Mouse (Mus musculus): ENCODE results near the gene Tecpr2. TPM values are rescaled to one million over a fixed set of nuclear protein-coding genes. Genes with fewer than 3 reads are reported as not detected.

Gene Tecpr2
- total RNA-seq, 2 experiments from 2014 or later, result 5.1 to 6.0 TPM

GRCm38 (mm10) chr12:110864008-110864407 lies 25.1 kb upstream of the Tecpr2 start:
- DNase-seq, result no peak

- DNase-seq, result no peak
Observed at GRCm38 (mm10) chr12:110865571-110865970, 23.5 kb upstream of the Tecpr2 start.

- no peak for DNase-seq
Observed at GRCm38 (mm10) chr12:110865989-110866388, 23.1 kb upstream of the Tecpr2 start.

GRCm38 (mm10) chr12:110870107-110870506 lies 19.0 kb upstream of the Tecpr2 start:
- no peak for DNase-seq

GRCm38 (mm10) chr12:110871247-110871646 lies 17.8 kb upstream of the Tecpr2 start:
- no peak for DNase-seq

- DNase-seq, result no peak
Observed at GRCm38 (mm10) chr12:110875351-110875750, 13.7 kb upstream of the Tecpr2 start.

GRCm38 (mm10) chr12:110882291-110882690 lies 6.8 kb upstream of the Tecpr2 start:
- no peak for DNase-seq

- DNase-seq, result no peak
Observed at GRCm38 (mm10) chr12:110885251-110885650, 3.8 kb upstream of the Tecpr2 start.

- DNase-seq, result no peak
Observed at GRCm38 (mm10) chr12:110888106-110888505, 958 bp upstream of the Tecpr2 start.

GRCm38 (mm10) chr12:110888606-110889005 lies 458 bp upstream of the Tecpr2 start:
- no peak for DNase-seq

- no peak for DNase-seq
Observed at GRCm38 (mm10) chr12:110891887-110892286, 2.8 kb downstream of the Tecpr2 start.

- DNase-seq, result no peak
Observed at GRCm38 (mm10) chr12:110902106-110902505, 13.0 kb downstream of the Tecpr2 start.

GRCm38 (mm10) chr12:110903536-110903935 lies 14.5 kb downstream of the Tecpr2 start:
- DNase-seq, result peak in 1 of 2 experiments; percentile 14

- DNase-seq, result no peak
Observed at GRCm38 (mm10) chr12:110907845-110908244, 18.8 kb downstream of the Tecpr2 start.

- DNase-seq, result no peak
Observed at GRCm38 (mm10) chr12:110909962-110910361, 20.9 kb downstream of the Tecpr2 start.

GRCm38 (mm10) chr12:110915761-110916160 lies 26.7 kb downstream of the Tecpr2 start:
- DNase-seq, result no peak

- DNase-seq, result no peak
Observed at GRCm38 (mm10) chr12:110920254-110920653, 31.2 kb downstream of the Tecpr2 start.

GRCm38 (mm10) chr12:110921572-110921971 lies 32.5 kb downstream of the Tecpr2 start:
- no peak for DNase-seq

- DNase-seq, result peak in 1 of 2 experiments; percentile 39
Observed at GRCm38 (mm10) chr12:110932820-110933219, 43.8 kb downstream of the Tecpr2 start.

GRCm38 (mm10) chr12:110935983-110936620 lies 47.0 kb downstream of the Tecpr2 start:
- DNase-seq, result peak; percentile 85

GRCm38 (mm10) chr12:110937496-110937895 lies 48.4 kb downstream of the Tecpr2 start:
- DNase-seq, result no peak

- DNase-seq, result no peak
Observed at GRCm38 (mm10) chr12:110939385-110939784, 50.3 kb downstream of the Tecpr2 start.

GRCm38 (mm10) chr12:110940869-110941268 lies 51.8 kb downstream of the Tecpr2 start:
- DNase-seq, result no peak

GRCm38 (mm10) chr12:110946216-110946615 lies 57.2 kb downstream of the Tecpr2 start:
- DNase-seq, result no peak
